Mouse (Mus musculus) right cerebral cortex, postnatal 14 days (tissue): Measurements from ENCODE around the gene Coq3.

ENCODE experiments used
- DNase-seq: peaks from one replicate; pipeline ENCODE4 v3.0.0; 2022

Gene Coq3

GRCm38 (mm10) chr4:21879565-21880220, at the start of gene Coq3:
Coq3 (plus strand) TSS chr4:21879673.
- DNase-seq = peak; percentile 79

GRCm38 (mm10) chr4:21832844-21833243, 46.6 kb upstream of the Coq3 start:
- DNase-seq = no peak

GRCm38 (mm10) chr4:21847481-21848286, 31.8 kb upstream of the Coq3 start, which contains the start of gene Pnisr:
Pnisr (plus strand) TSS chr4:21847583.
- DNase-seq = peak; percentile 97

- peak; percentile 92 for DNase-seq
Observed at GRCm38 (mm10) chr4:21848287-21848630, 31.2 kb upstream of the Coq3 start.

GRCm38 (mm10) chr4:21857481-21857880, 22.0 kb upstream of the Coq3 start:
- no peak for DNase-seq

- DNase-seq = no peak
Observed at GRCm38 (mm10) chr4:21865226-21865625, 14.2 kb upstream of the Coq3 start.

- DNase-seq = no peak
Observed at GRCm38 (mm10) chr4:21878776-21879175, 697 bp upstream of the Coq3 start.

- no peak for DNase-seq
Observed at GRCm38 (mm10) chr4:21882806-21883205, 3.3 kb downstream of the Coq3 start.

GRCm38 (mm10) chr4:21885831-21886230, 6.4 kb downstream of the Coq3 start:
- DNase-seq = no peak

GRCm38 (mm10) chr4:21930971-21931771, 51.7 kb downstream of the Coq3 start, which contains the start of gene Faxc:
Faxc (plus strand) TSS chr4:21931329.
- peak; percentile 53 for DNase-seq

GRCm38 (mm10) chr4:21931772-21932630, 52.5 kb downstream of the Coq3 start:
- no peak for DNase-seq

- DNase-seq = no peak
Observed at GRCm38 (mm10) chr4:21935378-21935777, 55.9 kb downstream of the Coq3 start.

GRCm38 (mm10) chr4:21936424-21936823, 57.0 kb downstream of the Coq3 start:
- DNase-seq = no peak

- DNase-seq = no peak
Observed at GRCm38 (mm10) chr4:21937890-21938289, 58.4 kb downstream of the Coq3 start.

GRCm38 (mm10) chr4:21944672-21945071, 65.2 kb downstream of the Coq3 start:
- no peak for DNase-seq

GRCm38 (mm10) chr4:21951444-21951843, 72.0 kb downstream of the Coq3 start:
- DNase-seq = peak; percentile 57

GRCm38 (mm10) chr4:21952255-21952654, 72.8 kb downstream of the Coq3 start:
- DNase-seq = no peak

GRCm38 (mm10) chr4:21957570-21958321, 78.3 kb downstream of the Coq3 start:
- peak; percentile 69 for DNase-seq
